Mouse (Mus musculus): ENCODE data around the gene Cers3. TPM values are rescaled to one million over a fixed set of nuclear protein-coding genes. Genes with fewer than 3 reads are reported as not detected.

The Cers3 gene
- polyA plus RNA-seq, 1 experiment, result 0.73 TPM

- Histone ChIP-seq H3K36me3 (ENCODE audit: control insufficient read depth, insufficient read depth, low read length, poor library complexity, severe bottlenecking) (no peaks in the 10 kb centered on the region), H3K4me1 (ENCODE audit: control insufficient read depth, insufficient read depth, low read length) (no peaks in the 10 kb centered on the region), H3K27me3 (ENCODE audit: control insufficient read depth, insufficient read depth, low read length, poor library complexity, severe bottlenecking) (no peaks in the 10 kb centered on the region), H3K27ac (ENCODE audit: insufficient read depth, low read length) (no peak overlapping the region), H3K9ac (ENCODE audit: low read depth, poor library complexity, severe bottlenecking) (no peak overlapping the region), H3K9me3 (replicated peaks; ENCODE audit: control insufficient read depth, insufficient read depth, low read length, poor library complexity, severe bottlenecking) (no peaks in the 10 kb centered on the region), H3K4me3 (ENCODE audit: low read depth, low read length) (no peak overlapping the region)
- no peak for TF ChIP-seq CTCF (IDR thresholded peaks at IDR 0.05; ENCODE audit: low read depth, low read length)
- no peak for TF ChIP-seq POLR2A (IDR thresholded peaks at IDR 0.05; ENCODE audit: insufficient read depth, low read length)
- no peak for TF ChIP-seq EP300 (IDR thresholded peaks at IDR 0.05; ENCODE audit: insufficient read depth, low read depth, low read length)
Observed at GRCm38 (mm10) chr7:66841165-66841564, 97.9 kb downstream of the Cers3 start.

- H3K9me3 ChIP-seq (replicated peaks; ENCODE audit: control insufficient read depth, insufficient read depth, low read length, poor library complexity, severe bottlenecking), result no peaks in the 10 kb centered on the region
- H3K4me1 ChIP-seq (ENCODE audit: control insufficient read depth, insufficient read depth, low read length), result no peaks in the 10 kb centered on the region
- no peak overlapping the region for H3K27ac ChIP-seq (ENCODE audit: insufficient read depth, low read length)
- H3K4me3 ChIP-seq (ENCODE audit: low read depth, low read length), result no peak overlapping the region
- TF ChIP-seq CTCF (IDR thresholded peaks at IDR 0.05; ENCODE audit: low read depth, low read length) (peak; percentile 68), POLR2A (IDR thresholded peaks at IDR 0.05; ENCODE audit: insufficient read depth, low read length) (no peak)
- H3K36me3 ChIP-seq (ENCODE audit: control insufficient read depth, insufficient read depth, low read length, poor library complexity, severe bottlenecking), result no peaks in the 10 kb centered on the region
- H3K27me3 ChIP-seq (ENCODE audit: control insufficient read depth, insufficient read depth, low read length, poor library complexity, severe bottlenecking), result no peaks in the 10 kb centered on the region
- H3K9ac ChIP-seq (ENCODE audit: low read depth, poor library complexity, severe bottlenecking), result no peak overlapping the region
Observed at GRCm38 (mm10) chr7:66842021-66842420, 98.7 kb downstream of the Cers3 start.

DNA sequence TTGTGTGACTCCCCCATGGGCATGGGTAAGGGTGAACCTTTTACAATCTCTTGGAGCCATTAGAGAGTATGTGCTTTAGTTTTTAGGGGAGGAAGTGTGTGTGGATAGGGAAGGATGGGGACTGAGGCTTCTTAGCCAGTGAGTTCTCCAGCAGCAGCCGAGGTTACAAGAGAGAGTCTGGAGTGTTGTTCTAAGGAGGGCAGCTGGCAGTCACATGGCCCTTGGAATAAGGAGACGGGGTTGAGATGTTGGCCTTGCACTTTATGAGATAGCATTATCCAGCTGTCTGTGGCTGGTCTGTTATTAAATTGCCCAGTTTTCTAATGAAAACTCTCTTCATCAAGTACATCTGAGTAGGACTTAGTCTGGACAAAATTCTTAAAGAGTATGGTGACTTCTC is 100.5 kb downstream of the Cers3 start:
- no peaks in the 10 kb centered on the region for H3K4me1 ChIP-seq (ENCODE audit: control insufficient read depth, insufficient read depth, low read length)
- H3K27me3 ChIP-seq (ENCODE audit: control insufficient read depth, insufficient read depth, low read length, poor library complexity, severe bottlenecking), result no peaks in the 10 kb centered on the region
- no peaks in the 10 kb centered on the region for H3K36me3 ChIP-seq (ENCODE audit: control insufficient read depth, insufficient read depth, low read length, poor library complexity, severe bottlenecking)
- H3K9ac ChIP-seq (ENCODE audit: low read depth, poor library complexity, severe bottlenecking), result no peak overlapping the region
- H3K4me3 ChIP-seq (ENCODE audit: low read depth, low read length), result no peak overlapping the region
- TF ChIP-seq CTCF (IDR thresholded peaks at IDR 0.05; ENCODE audit: low read depth, low read length) (no peak), EP300 (IDR thresholded peaks at IDR 0.05; ENCODE audit: insufficient read depth, low read depth, low read length) (no peak), POLR2A (IDR thresholded peaks at IDR 0.05; ENCODE audit: insufficient read depth, low read length) (no peak)
- H3K27ac ChIP-seq (ENCODE audit: insufficient read depth, low read length), result no peak overlapping the region
- H3K9me3 ChIP-seq (replicated peaks; ENCODE audit: control insufficient read depth, insufficient read depth, low read length, poor library complexity, severe bottlenecking), result no peaks in the 10 kb centered on the region

GRCm38 (mm10) chr7:66846582-66846981 is 103.3 kb downstream of the Cers3 start:
- H3K4me1 ChIP-seq (ENCODE audit: control insufficient read depth, insufficient read depth, low read length), result no peaks in the 10 kb centered on the region
- H3K36me3 ChIP-seq (ENCODE audit: control insufficient read depth, insufficient read depth, low read length, poor library complexity, severe bottlenecking), result no peaks in the 10 kb centered on the region
- no peak for TF ChIP-seq POLR2A (IDR thresholded peaks at IDR 0.05; ENCODE audit: insufficient read depth, low read length)
- TF ChIP-seq EP300 (IDR thresholded peaks at IDR 0.05; ENCODE audit: insufficient read depth, low read depth, low read length), result no peak
- no peak for TF ChIP-seq CTCF (IDR thresholded peaks at IDR 0.05; ENCODE audit: low read depth, low read length)
- H3K9ac ChIP-seq (ENCODE audit: low read depth, poor library complexity, severe bottlenecking), result no peak overlapping the region
- no peaks in the 10 kb centered on the region for H3K9me3 ChIP-seq (replicated peaks; ENCODE audit: control insufficient read depth, insufficient read depth, low read length, poor library complexity, severe bottlenecking)
- H3K27me3 ChIP-seq (ENCODE audit: control insufficient read depth, insufficient read depth, low read length, poor library complexity, severe bottlenecking), result no peaks in the 10 kb centered on the region
- H3K4me3 ChIP-seq (ENCODE audit: low read depth, low read length), result no peak overlapping the region
- H3K27ac ChIP-seq (ENCODE audit: insufficient read depth, low read length), result no peak overlapping the region

DNA sequence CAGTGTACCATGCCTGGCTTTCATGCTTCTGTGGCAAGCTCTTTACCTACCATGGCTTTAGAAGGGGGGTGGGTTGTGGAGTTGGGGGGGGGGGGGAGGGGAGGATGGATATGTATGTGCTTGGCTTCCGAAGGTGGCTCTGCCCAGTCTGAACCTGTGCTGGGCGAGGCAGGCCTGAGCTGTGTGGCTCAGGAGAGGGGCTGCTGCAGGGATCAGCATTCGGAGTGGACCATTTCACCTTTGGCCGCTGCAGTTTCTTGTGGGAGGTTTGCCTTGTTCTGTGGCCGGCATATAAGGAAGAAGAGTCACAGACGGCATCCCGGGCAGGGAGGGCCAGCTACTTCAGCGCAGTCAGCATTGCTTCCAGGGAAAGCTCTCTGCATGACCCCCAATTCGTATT is 104.0 kb downstream of the Cers3 start:
- no peak overlapping the region for H3K27ac ChIP-seq (ENCODE audit: insufficient read depth, low read length)

DNA sequence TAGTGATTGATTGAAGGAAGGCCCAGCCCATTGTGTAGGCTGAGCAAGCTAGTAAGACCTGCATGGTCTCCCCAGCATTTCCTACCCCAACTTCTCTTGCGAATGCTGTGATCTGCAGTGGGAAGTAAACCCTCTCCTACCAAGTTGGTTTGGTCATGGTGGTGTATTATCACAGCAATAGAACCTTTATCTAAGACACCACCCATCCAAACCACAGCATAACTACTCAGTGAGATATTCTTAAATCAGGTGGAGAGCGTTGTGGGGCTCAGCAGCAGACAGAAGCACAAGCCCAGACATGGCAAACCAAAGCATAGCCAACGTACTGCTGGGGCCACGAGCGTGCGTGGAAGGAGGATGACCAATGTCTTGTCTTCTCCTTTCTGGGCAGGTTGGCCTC is 106.0 kb downstream of the Cers3 start:
- no peak overlapping the region for H3K9ac ChIP-seq (ENCODE audit: low read depth, poor library complexity, severe bottlenecking)
- H3K36me3 ChIP-seq (ENCODE audit: control insufficient read depth, insufficient read depth, low read length, poor library complexity, severe bottlenecking), result no peaks in the 10 kb centered on the region
- H3K4me3 ChIP-seq (ENCODE audit: low read depth, low read length), result no peak overlapping the region
- TF ChIP-seq EP300 (IDR thresholded peaks at IDR 0.05; ENCODE audit: insufficient read depth, low read depth, low read length) (no peak), POLR2A (IDR thresholded peaks at IDR 0.05; ENCODE audit: insufficient read depth, low read length) (no peak), CTCF (IDR thresholded peaks at IDR 0.05; ENCODE audit: low read depth, low read length) (no peak)
- no peak overlapping the region for H3K27ac ChIP-seq (ENCODE audit: insufficient read depth, low read length)
- no peaks in the 10 kb centered on the region for H3K27me3 ChIP-seq (ENCODE audit: control insufficient read depth, insufficient read depth, low read length, poor library complexity, severe bottlenecking)
- H3K9me3 ChIP-seq (replicated peaks; ENCODE audit: control insufficient read depth, insufficient read depth, low read length, poor library complexity, severe bottlenecking), result no peaks in the 10 kb centered on the region
- no peaks in the 10 kb centered on the region for H3K4me1 ChIP-seq (ENCODE audit: control insufficient read depth, insufficient read depth, low read length)

More for the DNA sequence above, 104.0 kb downstream of the Cers3 start:
- no peaks in the 10 kb centered on the region for H3K9me3 ChIP-seq (replicated peaks; ENCODE audit: control insufficient read depth, insufficient read depth, low read length, poor library complexity, severe bottlenecking)
- no peak overlapping the region for H3K9ac ChIP-seq (ENCODE audit: low read depth, poor library complexity, severe bottlenecking)
- no peak overlapping the region for H3K4me3 ChIP-seq (ENCODE audit: low read depth, low read length)
- TF ChIP-seq CTCF (IDR thresholded peaks at IDR 0.05; ENCODE audit: low read depth, low read length) (no peak), POLR2A (IDR thresholded peaks at IDR 0.05; ENCODE audit: insufficient read depth, low read length) (no peak), EP300 (IDR thresholded peaks at IDR 0.05; ENCODE audit: insufficient read depth, low read depth, low read length) (no peak)
- H3K4me1 ChIP-seq (ENCODE audit: control insufficient read depth, insufficient read depth, low read length), result no peaks in the 10 kb centered on the region
- no peaks in the 10 kb centered on the region for H3K27me3 ChIP-seq (ENCODE audit: control insufficient read depth, insufficient read depth, low read length, poor library complexity, severe bottlenecking)
- H3K36me3 ChIP-seq (ENCODE audit: control insufficient read depth, insufficient read depth, low read length, poor library complexity, severe bottlenecking), result no peaks in the 10 kb centered on the region

Measured in ES-Bruce4 (cell line).